Mouse (Mus musculus): ENCODE results near the gene Urod.

GRCm38 (mm10) chr4:117041283-117041721 is 47.1 kb upstream of the Urod start:
- TF ChIP-seq POLR2A (IDR thresholded peaks at IDR 0.05; ENCODE audit: low read depth, low read length), result no peak
- no peak for TF ChIP-seq CTCF (conservative IDR thresholded peaks at IDR 0.05; ENCODE audit: insufficient read depth, insufficient read length, low read depth, low read length)

All from kidney, adult 2 months (tissue).